Mouse (Mus musculus) heart, embryonic 14.5 days (tissue): Measurements from ENCODE around the gene Dock9. TPM values are rescaled to one million over a fixed set of nuclear protein-coding genes. Genes with fewer than 3 reads are reported as not detected.
"Not testable (repeated sequence)": the region's sequence is repeated elsewhere in the genome, so short reads cannot be mapped to it uniquely, and the experiment has no call there.

ENCODE experiments used
- ATAC-seq: fragments of 200-750 bp; cut with Nextera tagmentation; 2 replicates; pipeline ENCODE4 v1.8.0; 2017; ENCODE audit warnings: low read depth, moderate TSS enrichment; ENCODE audit not compliant: insufficient number of reproducible peaks, insufficient read depth, low FRiP score
- H3K27ac ChIP-seq, 2 experiments: fragments of 200-500 bp in 1 of 2; fragments of 300-500 bp in 1 of 2; sonication (generic) in 1 of 2; replicated peaks in 1 of 2; 2 replicates each; pipeline ENCODE4 v1.5.1; 2012 to 2014; ENCODE audit warnings: low read depth in 2 of 2, low read length in 2 of 2, control low read depth in 1 of 2, mild to moderate bottlenecking in 1 of 2, mixed read lengths in 1 of 2; ENCODE audit not compliant: control insufficient read depth in 1 of 2, insufficient read depth in 1 of 2
- H3K27me3 ChIP-seq: fragments of 300-500 bp; sonication (generic); 2 replicates; pipeline ENCODE4 v1.6.1; 2014; ENCODE audit warnings: mild to moderate bottlenecking, low read length, control low read depth; ENCODE audit not compliant: control insufficient read depth, insufficient read depth
- H3K36me3 ChIP-seq: fragments of 300-500 bp; sonication (generic); 2 replicates; pipeline ENCODE4 v1.6.1; 2014; ENCODE audit warnings: mild to moderate bottlenecking, control low read depth, low read length, mixed read lengths; ENCODE audit not compliant: control insufficient read depth, insufficient read depth
- H3K4me1 ChIP-seq, 2 experiments: fragments of 200-500 bp in 1 of 2; fragments of 300-500 bp in 1 of 2; sonication (generic) in 1 of 2; 2 replicates each; pipeline ENCODE4 v1.6.1; 2012 to 2014; ENCODE audit warnings: low read length in 2 of 2, control low read depth in 1 of 2, mixed read lengths in 1 of 2; ENCODE audit not compliant: control insufficient read depth in 2 of 2, insufficient read depth in 2 of 2
- H3K4me2 ChIP-seq: fragments of 300-500 bp; sonication (generic); 2 replicates; pipeline ENCODE4 v1.6.1; 2014; ENCODE audit warnings: mild to moderate bottlenecking, low read length
- H3K4me3 ChIP-seq, 2 experiments: fragments of 200-500 bp in 1 of 2; fragments of 300-500 bp in 1 of 2; sonication (generic) in 1 of 2; 2 replicates each; pipeline ENCODE4 v1.5.1; 2012 to 2014; ENCODE audit warnings: low read length in 2 of 2, mild to moderate bottlenecking in 2 of 2, control low read depth in 1 of 2, low read depth in 1 of 2, moderate library complexity in 1 of 2; ENCODE audit not compliant: control insufficient read depth in 1 of 2, insufficient read depth in 1 of 2
- H3K9ac ChIP-seq: fragments of 300-500 bp; sonication (generic); 2 replicates; pipeline ENCODE4 v1.6.1; 2014; ENCODE audit warnings: mild to moderate bottlenecking, low read length
- H3K9me3 ChIP-seq: fragments of 300-500 bp; sonication (generic); 2 replicates; pipeline ENCODE4 v1.6.1; 2016; ENCODE audit warnings: low read length, control low read depth; ENCODE audit not compliant: control insufficient read depth
- WGBS: fragments of 180-500 bp; shearing (Covaris S2); extraction: QIAGEN DNeasy Blood & Tissue Kit; methylation state at CpG from one replicate; pipeline ENCODE4 v1.1.7; 2014; 5-methylcytosine and 5-hydroxymethylcytosine counted together
- polyA plus RNA-seq: library from polyadenylated mRNA; unstranded; fragments of >200 nt; fragmentation: Nextera tagmentation; extraction: Ambion mirVana; gene quantifications from 2 replicates; pipeline ENCODE4 v1.2.1, GENCODE M21; 2014

The Dock9 gene
- polyA plus RNA-seq, 1 experiment from 2014 or later: 8.4 TPM

- peak; percentile 79 for ATAC-seq
- no peaks in the 10 kb centered on the region for H3K36me3 ChIP-seq
- no peaks in the 10 kb centered on the region for H3K9me3 ChIP-seq
- H3K4me3 ChIP-seq: peak overlapping the region; percentile 40 to 54
- peak overlapping the region; percentile 74 to 82 for H3K27ac ChIP-seq
- 6% methylated on average over 23 of the region's 23 CpGs for WGBS
- H3K4me2 ChIP-seq: peak overlapping the region; percentile 70
- peak overlapping the region; percentile 61 for H3K9ac ChIP-seq
- H3K4me1 ChIP-seq: peaks cover 8 to 15% of the 10 kb centered on the region in 2 experiments
- H3K27me3 ChIP-seq: 0 out of 2 replicates have a peak, but pooled peaks cover 3% of the 10 kb centered on the region
Measured at GRCm38 (mm10) chr14:121697709-121698619, 99.7 kb downstream of the Dock9 start.

GRCm38 (mm10) chr14:121697143-121697680 is 100.4 kb downstream of the Dock9 start:
- Histone ChIP-seq H3K4me1 (peaks cover 8 to 15% of the 10 kb centered on the region in 2 experiments), H3K9ac (peak overlapping the region; percentile 61), H3K4me3 (peak overlapping the region in 1 of 2 experiments; percentile 40; a peak in 3 of 4 replicates), H3K27me3 (0 out of 2 replicates have a peak, but pooled peaks cover 3% of the 10 kb centered on the region), H3K27ac (peak overlapping the region in 1 of 2 experiments; percentile 74; a peak in 2 of 4 replicates), H3K4me2 (peak overlapping the region; percentile 70), H3K9me3 (no peaks in the 10 kb centered on the region), H3K36me3 (no peaks in the 10 kb centered on the region)
- ATAC-seq: no peak
- 46% methylated on average over 9 of the region's 9 CpGs for WGBS

GRCm38 (mm10) chr14:121696429-121697118 is 101.1 kb downstream of the Dock9 start:
- peak overlapping the region in 1 of 2 experiments; percentile 40; a peak in 2 of 4 replicates for H3K4me3 ChIP-seq
- 65% methylated on average over 8 of the region's 8 CpGs for WGBS
- peak overlapping the region; percentile 70 for H3K4me2 ChIP-seq
- no peaks in the 10 kb centered on the region for H3K36me3 ChIP-seq
- no peak for ATAC-seq
- H3K27ac ChIP-seq: no peak overlapping the region
- H3K4me1 ChIP-seq: peaks cover 8 to 15% of the 10 kb centered on the region in 2 experiments
- 0 out of 2 replicates have a peak overlapping the region, but pooled peaks have one; percentile 61 for H3K9ac ChIP-seq
- no peaks in the 10 kb centered on the region for H3K9me3 ChIP-seq
- 0 out of 2 replicates have a peak, but pooled peaks cover 3% of the 10 kb centered on the region for H3K27me3 ChIP-seq

- Histone ChIP-seq H3K27me3 (0 out of 2 replicates have a peak, but pooled peaks cover 3% of the 10 kb centered on the region), H3K36me3 (no peaks in the 10 kb centered on the region), H3K9ac (no peak overlapping the region), H3K9me3 (no peaks in the 10 kb centered on the region), H3K4me3 (no peak overlapping the region), H3K4me2 (no peak overlapping the region), H3K27ac (no peak overlapping the region), H3K4me1 (peaks cover 8 to 15% of the 10 kb centered on the region in 2 experiments)
- ATAC-seq: no peak
- WGBS: 90% methylated on average over 3 of the region's 3 CpGs
Measured at GRCm38 (mm10) chr14:121694706-121695105, 102.9 kb downstream of the Dock9 start.

- Histone ChIP-seq H3K27ac (no peak overlapping the region), H3K4me3 (no peak overlapping the region), H3K9me3 (no peaks in the 10 kb centered on the region), H3K4me1 (peaks cover 8 to 15% of the 10 kb centered on the region in 2 experiments), H3K9ac (no peak overlapping the region), H3K36me3 (no peaks in the 10 kb centered on the region), H3K4me2 (no peak overlapping the region), H3K27me3 (0 out of 2 replicates have a peak, but pooled peaks cover 3% of the 10 kb centered on the region)
- no peak for ATAC-seq
- 84% methylated on average over 11 of the region's 11 CpGs for WGBS
Measured at GRCm38 (mm10) chr14:121693991-121694594, 103.5 kb downstream of the Dock9 start.

GRCm38 (mm10) chr14:121689649-121690048 is 108.0 kb downstream of the Dock9 start:
- H3K4me1 ChIP-seq, H3K36me3 ChIP-seq, ATAC-seq, H3K9me3 ChIP-seq, H3K4me3 ChIP-seq, H3K27ac ChIP-seq, H3K4me2 ChIP-seq, H3K9ac ChIP-seq, H3K27me3 ChIP-seq: not testable (repeated sequence)
- 52% methylated on average over 5 of the region's 5 CpGs for WGBS

- no peak overlapping the region for H3K9ac ChIP-seq
- H3K27ac ChIP-seq: no peak overlapping the region
Measured at GRCm38 (mm10) chr14:121688175-121688574, 109.5 kb downstream of the Dock9 start.

More at GRCm38 (mm10) chr14:121688175-121688574, 109.5 kb downstream of the Dock9 start:
- H3K4me2 ChIP-seq: no peak overlapping the region
- H3K9me3 ChIP-seq: no peaks in the 10 kb centered on the region
- H3K27me3 ChIP-seq: no peaks in the 10 kb centered on the region
- no peak for ATAC-seq
- no peaks in the 10 kb centered on the region for H3K36me3 ChIP-seq
- WGBS: 61% methylated on average over 1 of the region's 1 CpGs
- H3K4me3 ChIP-seq: no peak overlapping the region
- peaks cover 0 to 4% of the 10 kb centered on the region in 2 experiments; a peak in 1 of 4 replicates for H3K4me1 ChIP-seq
